Mouse (Mus musculus) thymus, postnatal 25 days (tissue): ENCODE data around the gene Heyl.

Experiments used
- DNase-seq: peaks from one replicate; pipeline ENCODE4 v3.0.0; 2022

Heyl gene

GRCm38 (mm10) chr4:123233492-123234084, at the start of gene Heyl:
Gene Heyl, plus strand, starts transcription at chr4:123233556.
- DNase-seq: peak; percentile 23

DNA sequence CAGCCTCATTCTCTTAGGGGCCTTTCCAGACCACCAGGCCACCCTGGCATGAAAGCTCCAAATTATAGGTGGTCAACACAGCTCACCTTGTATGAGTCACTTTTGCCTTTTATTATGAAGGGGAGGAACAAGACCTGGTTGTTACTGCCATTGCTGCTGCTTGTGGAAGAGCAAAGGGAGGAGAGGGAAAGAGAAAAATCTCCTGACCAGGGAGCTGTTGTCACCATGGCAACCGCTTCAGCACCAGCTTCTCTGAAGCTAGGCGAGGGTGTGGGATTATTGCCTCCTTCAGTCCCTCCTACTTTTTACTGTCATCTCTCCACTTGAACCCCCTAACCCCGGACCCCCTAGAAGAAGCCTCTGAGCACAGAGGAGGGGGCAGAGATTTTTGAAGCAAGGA, 48.5 kb upstream of the Heyl start:
- no peak for DNase-seq

GRCm38 (mm10) chr4:123192336-123192735, 41.0 kb upstream of the Heyl start:
- no peak for DNase-seq

GRCm38 (mm10) chr4:123193791-123194190, 39.6 kb upstream of the Heyl start:
- DNase-seq: no peak

- no peak for DNase-seq
Measured at GRCm38 (mm10) chr4:123196695-123197094, 36.7 kb upstream of the Heyl start.

GRCm38 (mm10) chr4:123200771-123201185, 32.6 kb upstream of the Heyl start:
- DNase-seq: peak; percentile 43

DNA sequence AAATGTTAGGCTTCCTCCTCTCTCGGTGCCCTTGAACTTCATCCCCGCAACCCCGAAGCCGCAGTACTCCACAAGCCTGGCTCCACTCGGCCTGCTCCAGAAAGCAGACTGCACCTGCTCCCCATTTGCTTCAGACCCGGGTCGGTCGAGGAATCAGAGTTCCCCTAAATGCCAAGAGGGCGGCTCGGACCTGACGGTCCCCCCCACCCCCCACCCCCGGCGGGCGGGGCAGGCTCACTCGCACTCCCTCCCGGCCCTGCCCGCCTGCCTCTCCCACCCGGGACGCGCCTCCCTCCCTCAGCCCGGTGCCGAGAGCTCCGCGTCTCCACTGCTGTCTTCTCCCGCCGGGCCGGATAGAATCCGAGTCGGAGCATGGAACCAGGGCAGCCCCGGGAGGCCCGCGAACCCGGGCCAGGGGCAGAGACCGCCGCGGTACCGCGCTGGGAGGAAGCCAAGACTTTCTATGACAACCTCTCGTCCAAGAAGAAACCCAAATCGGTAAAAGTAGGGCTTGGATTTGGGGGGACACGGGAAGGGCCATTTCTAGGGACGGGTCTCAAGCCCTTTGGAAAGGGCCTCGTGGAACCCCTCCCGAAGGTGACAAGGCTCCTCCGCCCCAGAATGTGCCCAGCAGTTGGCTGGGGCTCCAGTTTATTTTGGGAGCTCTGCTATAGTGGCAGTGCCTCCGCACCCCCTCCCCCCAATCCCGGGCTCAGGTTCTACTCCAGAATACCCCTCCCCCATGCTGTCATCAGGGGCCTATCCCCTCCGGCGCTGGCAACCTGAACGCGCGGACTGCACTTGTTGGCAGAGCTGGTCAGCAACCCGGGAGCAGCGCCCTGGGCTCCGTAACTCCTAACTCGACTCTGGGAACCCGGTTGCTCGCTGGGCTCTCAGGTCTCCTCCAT, 31.9 kb upstream of the Heyl start, which contains the start of gene Nt5c1a:
Gene Nt5c1a (plus strand): TSS at position 319 of the 908 bp plus-strand sequence.
- no peak for DNase-seq

DNA sequence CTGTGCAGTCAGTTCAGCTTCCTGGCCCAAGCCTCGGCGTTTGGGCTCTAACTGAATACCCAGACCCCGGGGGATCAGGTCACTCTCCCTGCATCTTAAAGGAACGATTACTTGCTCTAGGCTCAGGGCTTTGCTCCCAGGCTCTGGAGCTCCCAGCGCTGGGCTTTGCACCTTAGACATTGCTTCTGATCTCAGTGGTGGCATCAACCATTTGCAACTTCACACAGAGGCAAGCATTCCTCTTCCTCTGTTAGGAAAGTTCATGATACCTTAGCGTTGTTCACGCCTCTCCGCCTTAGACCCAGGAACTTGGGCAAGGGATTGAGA, 31.3 kb upstream of the Heyl start:
- no peak for DNase-seq

- DNase-seq: no peak
Measured at GRCm38 (mm10) chr4:123207337-123207736, 26.0 kb upstream of the Heyl start.

- no peak for DNase-seq
Measured at GRCm38 (mm10) chr4:123210996-123211395, 22.4 kb upstream of the Heyl start.

- DNase-seq: no peak
Measured at GRCm38 (mm10) chr4:123211453-123211852, 21.9 kb upstream of the Heyl start.

DNA sequence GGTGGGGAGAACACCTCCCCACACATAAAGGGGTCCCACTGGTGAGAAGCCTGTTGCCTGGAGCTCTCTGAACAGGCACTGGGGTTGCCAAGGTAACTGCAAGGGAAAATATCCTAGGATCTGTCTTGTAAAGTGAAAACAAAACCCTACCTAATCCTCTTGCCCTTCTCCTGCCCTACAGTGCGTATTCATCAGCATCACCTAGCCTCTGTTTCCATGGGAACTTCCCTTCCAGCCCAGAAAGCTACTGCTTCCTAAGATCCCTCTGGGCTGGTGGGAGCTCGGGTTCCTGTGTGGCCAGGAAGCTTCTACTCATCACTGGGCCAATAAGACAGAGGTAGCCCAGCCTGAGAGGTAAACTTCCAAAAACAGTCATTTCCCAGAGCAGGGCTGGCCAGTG, 21.0 kb upstream of the Heyl start:
- no peak for DNase-seq

GRCm38 (mm10) chr4:123213975-123214374, 19.4 kb upstream of the Heyl start:
- no peak for DNase-seq

- DNase-seq: no peak
Measured at GRCm38 (mm10) chr4:123215367-123215766, 18.0 kb upstream of the Heyl start.

DNA sequence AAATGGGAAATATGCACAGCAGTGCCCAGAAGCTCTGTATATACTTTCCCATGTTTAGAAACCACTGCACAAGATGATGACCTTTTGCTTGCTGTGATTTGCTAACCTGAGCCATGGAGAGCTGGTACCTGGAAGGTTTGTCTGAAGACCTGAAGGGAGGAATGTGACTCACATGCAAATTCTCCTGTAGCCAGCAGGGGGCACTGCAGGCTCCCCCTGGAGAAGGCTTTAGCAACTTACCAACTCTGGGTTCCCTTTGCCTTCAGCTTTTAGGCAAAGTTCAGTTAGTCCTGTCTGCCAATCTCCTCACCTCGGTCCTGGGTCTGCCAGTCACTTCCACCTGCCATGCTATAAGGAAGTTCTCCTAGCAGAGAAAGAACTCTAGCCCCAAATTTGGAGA, 16.6 kb upstream of the Heyl start:
- peak; percentile 30 for DNase-seq

DNA sequence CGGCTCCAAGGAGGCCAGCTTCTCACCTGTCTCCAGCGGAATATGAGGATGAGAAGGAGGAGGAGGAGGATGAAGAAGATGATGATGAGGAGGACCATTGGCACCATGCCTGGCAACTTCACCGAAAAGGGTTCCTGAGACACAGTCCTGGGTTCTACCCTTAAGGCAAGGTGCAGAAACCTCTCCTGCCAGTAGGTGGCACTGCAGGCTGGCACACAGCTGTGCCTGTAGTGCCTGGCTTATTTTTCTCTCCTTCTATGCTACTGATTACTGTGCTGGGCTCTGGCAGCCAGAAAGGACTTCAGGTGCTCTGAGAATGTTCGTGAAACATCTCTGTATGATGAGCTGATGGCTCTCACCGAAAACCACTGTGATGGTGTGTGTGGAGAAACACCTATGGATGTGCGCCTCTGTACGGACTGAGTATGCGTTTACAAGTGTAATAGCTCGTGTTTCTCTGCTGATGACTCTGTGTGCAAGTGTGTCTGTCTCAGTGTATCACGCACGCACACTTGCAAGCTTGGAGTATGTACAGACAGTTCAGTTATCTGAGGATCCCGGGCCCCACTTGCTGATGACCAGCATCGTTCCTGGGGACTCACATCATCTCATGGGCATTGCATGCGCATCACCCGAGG, 13.5 kb upstream of the Heyl start:
- peak; percentile 65 for DNase-seq

DNA sequence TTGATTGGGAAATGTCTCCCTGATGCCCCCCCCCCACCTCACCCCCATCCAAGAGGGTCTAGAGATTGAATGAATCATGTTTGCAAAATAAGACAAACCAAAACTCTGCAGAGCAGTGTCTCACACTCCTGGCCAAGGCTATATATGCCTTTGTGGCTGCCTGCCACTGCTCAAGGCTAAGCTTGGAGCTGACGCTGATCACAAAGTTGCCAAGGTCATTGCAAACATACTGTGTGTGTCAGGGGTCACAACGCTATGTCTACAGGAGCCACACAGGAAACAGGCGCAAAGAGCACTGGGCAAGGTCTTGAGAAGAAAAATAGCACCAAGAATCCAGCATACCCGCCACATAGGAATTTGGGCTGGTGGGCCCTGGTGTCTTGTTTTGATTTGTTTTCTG, 12.7 kb upstream of the Heyl start:
- no peak for DNase-seq

DNA sequence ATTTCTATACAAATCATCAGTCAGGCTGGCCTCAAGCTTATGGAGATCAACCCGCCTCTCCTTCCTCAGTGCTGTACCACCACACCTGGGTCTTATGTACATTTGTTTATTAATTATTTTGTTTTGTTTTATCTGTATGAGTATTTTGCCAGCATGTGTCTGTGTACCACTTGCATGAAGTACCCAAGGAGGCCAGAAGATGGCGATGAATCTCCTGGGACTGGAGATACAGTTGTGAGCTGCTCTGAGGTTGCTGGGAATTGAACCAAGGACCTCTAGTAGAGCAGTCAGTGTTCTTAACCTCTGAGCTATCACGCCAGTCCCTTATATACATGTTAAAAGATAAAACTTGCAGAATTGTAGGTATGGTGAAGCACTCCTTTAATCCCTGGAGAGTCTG, 10.0 kb upstream of the Heyl start:
- peak; percentile 29 for DNase-seq

DNA sequence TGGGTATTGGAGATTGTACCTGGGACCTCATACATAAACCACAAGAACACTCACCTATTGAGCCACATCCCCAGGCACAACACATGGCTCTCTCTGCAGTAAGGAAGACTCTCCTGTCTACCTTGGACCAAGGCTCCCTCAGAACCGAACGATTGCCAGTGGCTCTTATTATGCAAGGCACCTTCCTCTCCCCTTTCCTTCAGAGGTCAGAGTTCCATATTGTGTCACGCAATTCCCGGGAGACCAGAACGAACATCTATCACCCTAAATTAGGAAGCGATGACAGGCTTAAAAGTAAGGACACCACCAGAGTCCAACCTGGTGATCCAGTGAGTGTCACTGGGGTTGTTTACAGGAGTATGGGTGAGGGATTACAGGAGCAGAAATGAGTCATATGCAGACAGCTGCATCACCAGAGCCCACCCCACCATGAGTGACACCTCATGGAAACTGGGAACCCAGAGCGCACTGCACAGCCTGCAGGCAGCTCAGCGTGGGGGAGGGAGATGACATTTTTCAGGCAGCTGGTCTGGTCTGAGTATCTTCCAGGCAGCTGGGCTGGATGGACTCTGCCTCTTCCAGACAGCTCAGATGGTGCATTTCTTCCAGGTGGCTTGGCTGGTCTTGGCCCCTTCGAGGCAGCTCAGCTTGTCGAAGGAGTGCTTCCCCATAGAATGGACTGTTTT, 7.5 kb upstream of the Heyl start:
- DNase-seq: no peak

DNA sequence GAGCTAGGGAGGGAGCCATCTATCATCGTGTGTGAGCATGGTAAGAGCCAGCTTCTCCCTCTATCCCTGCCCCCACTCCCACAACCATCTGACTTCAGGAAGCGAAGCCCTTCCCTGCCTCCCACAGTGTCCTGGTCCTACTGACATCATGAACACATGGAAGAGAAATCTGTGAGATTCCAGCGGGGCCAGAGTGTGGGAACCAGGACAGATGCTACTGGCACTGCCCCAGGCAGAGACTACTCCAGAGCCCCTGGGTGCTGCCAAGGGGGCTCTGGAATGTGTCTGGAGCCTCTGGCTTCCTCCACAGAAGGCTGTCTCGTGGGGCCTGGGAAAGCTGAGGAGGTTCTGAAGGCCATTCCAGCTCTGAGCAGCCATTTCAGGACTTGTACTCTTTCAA, 5.6 kb upstream of the Heyl start:
- DNase-seq: no peak

DNA sequence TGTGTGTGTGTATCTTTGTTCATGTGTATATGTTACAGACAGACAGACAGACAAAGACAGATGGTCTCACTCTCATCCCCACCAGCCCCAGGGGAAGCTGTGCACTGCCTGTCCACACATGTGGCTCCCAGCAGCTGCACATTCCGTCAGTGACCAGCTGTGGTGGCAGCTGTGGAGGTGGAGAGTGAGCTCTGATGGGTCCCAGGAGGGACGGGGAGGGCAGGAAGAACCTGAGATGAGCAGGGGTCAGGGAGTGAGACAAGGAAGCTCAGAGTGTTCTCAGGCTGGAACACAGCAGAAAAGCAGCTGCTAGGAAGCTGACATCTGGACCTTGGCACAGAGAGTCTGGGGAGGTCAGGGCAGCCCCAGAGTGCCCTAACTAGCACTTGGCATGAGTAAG, 5.1 kb upstream of the Heyl start:
- DNase-seq: no peak

GRCm38 (mm10) chr4:123229166-123229565, 4.2 kb upstream of the Heyl start:
- DNase-seq: no peak

GRCm38 (mm10) chr4:123232841-123233240, 515 bp upstream of the Heyl start:
- DNase-seq: no peak
